Mouse (Mus musculus) left cerebral cortex, postnatal 36 days (tissue): ENCODE measurements around the gene Cracr2a. TPM values are rescaled to one million over a fixed set of nuclear protein-coding genes. Genes with fewer than 3 reads are reported as not detected.
A peak's percentile ranks its signal among the peaks of the same experiment; 100 is the strongest.

Experiments
- DNase-seq, 2 experiments: peaks; one replicate each; pipeline ENCODE4 v3.0.0; 2021 to 2022; ENCODE audit warnings: low spot score in 2 of 2, mixed read lengths in 1 of 2
- intact Hi-C: fragments of 180-260 bp; cut with DNase I; formaldehyde crosslinking; loops from one replicate; pipeline ENCODE4 v1.15.1; 2025
- total RNA-seq, 2 experiments: library from RNA; stranded (reverse); gene quantifications; 2 replicates each; pipeline ENCODE4 v1.2.3; 2021

Cracr2a gene
- total RNA-seq, 2 experiments from 2014 or later: 2.7 to 3.4 TPM

DNA sequence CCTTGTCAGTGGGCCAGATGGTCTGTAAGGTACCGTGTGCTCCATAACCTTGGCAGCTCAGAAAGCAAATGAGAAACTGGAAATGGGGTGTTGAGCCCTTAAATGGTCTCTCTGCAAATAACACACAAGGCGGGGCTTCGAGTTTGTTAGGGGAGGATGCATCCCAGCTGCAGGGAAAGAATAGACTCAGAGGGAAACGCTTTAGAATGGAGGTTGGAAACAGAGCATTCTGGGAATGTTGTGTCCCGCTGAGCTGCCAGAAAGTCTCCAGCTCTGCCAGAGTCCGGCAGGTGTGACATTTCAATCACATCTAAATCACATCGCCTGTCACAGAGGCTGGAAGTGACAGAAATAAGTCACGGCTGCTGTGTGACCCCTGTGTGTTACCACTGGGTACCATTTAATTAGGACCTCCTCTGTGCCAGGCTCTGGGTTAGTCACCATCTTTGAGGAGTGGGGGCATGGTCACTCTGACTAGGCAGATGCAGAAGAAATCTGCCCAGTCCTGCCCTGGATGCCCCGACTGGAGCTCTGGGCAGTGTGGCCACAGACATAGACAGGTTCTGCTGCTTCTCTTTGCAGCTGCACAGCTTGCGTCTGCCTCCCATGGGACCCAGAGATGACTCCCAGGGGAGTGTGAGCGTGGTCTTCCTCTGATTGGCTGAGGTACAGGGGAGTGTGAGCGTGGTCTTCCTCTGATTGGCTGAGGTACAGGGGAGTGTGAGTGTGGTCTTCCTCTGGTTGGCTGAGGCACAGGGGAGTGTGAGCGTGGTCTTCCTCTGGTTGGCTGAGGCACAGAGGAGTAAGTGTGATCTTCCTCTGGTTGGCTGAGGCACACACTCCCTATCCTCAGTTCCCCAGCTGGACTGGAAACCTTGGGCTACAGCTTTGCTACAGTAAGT is 53.2 kb downstream of the Cracr2a start:
- intact Hi-C loops: no loop called here
- DNase-seq: no peak

GRCm38 (mm10) chr6:127616623-127617022 is 55.5 kb downstream of the Cracr2a start:
- no peak for DNase-seq
- intact Hi-C loops: loop anchor here (5.0 kb wide), 1 partner anchor 331 kb away; no protein-coding TSS in a partner anchor

- intact Hi-C loops: loop anchor here (5.0 kb wide), 1 partner anchor 330 kb away; no protein-coding TSS in a partner anchor
- DNase-seq: peak; percentile 33 to 41
Observed at GRCm38 (mm10) chr6:127617258-127618025, 56.3 kb downstream of the Cracr2a start.

- no peak for DNase-seq
- intact Hi-C loops: loop anchor here (5.0 kb wide), 1 partner anchor 329 kb away; no protein-coding TSS in a partner anchor
Observed at GRCm38 (mm10) chr6:127618686-127619085, 57.5 kb downstream of the Cracr2a start.

- intact Hi-C loops: loop anchor here (5.0 kb wide), 1 partner anchor 297 kb away; no protein-coding TSS in a partner anchor
- DNase-seq: peak; percentile 43 to 70
Observed at GRCm38 (mm10) chr6:127625135-127625534, 64.0 kb downstream of the Cracr2a start.

DNA sequence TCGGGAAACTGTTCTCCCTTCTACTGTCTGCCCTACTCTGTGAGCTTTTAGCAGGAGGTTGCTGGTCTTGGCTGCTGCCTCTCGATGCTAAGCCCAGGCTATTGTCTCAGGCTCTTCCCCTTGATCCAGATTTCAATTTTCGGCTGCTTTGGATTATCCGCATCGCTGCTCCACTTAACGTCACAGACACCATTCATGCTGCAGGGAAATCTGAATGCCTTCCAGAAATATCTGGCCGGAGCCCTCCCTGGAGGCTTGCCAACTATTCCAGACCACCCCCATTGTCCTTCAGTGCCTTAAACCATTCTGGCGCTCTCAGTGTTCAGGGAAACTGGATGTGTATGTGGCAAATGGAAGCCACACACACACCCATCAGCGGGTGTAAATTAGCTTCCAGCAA is 66.3 kb downstream of the Cracr2a start:
- no peak for DNase-seq
- intact Hi-C loops: loop anchor here (5.0 kb wide), 1 partner anchor 295 kb away; no protein-coding TSS in a partner anchor

DNA sequence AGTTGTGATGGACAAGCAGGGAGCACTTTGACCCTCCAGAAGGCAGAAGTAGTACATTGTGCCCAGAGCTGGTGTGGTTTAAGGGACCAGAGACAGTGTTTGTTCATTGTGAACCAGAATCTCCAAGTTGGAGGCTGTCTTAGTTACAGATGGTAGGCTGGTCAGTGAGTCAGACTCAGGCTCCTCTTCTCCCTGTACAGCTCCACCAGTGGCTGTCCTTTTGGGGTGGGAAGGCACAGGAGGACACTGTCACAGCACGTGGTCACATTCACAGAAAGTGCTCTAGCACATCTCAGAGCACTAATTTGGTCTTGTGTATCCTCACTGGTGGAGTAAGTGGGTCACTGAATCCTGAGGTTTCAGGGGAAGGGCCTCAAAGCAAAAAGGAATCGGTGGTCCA is 68.1 kb downstream of the Cracr2a start:
- no peak for DNase-seq
- intact Hi-C loops: loop anchor here (5.0 kb wide), 1 partner anchor 293 kb away; no protein-coding TSS in a partner anchor

- intact Hi-C loops: no loop called here
- no peak for DNase-seq
Observed at GRCm38 (mm10) chr6:127634858-127635257, 73.7 kb downstream of the Cracr2a start.

- no peak for DNase-seq
- intact Hi-C loops: no loop called here
Observed at GRCm38 (mm10) chr6:127635462-127636189, 74.5 kb downstream of the Cracr2a start.

GRCm38 (mm10) chr6:127641077-127641801 is 80.1 kb downstream of the Cracr2a start:
- intact Hi-C loops: no loop called here
- DNase-seq: no peak

DNA sequence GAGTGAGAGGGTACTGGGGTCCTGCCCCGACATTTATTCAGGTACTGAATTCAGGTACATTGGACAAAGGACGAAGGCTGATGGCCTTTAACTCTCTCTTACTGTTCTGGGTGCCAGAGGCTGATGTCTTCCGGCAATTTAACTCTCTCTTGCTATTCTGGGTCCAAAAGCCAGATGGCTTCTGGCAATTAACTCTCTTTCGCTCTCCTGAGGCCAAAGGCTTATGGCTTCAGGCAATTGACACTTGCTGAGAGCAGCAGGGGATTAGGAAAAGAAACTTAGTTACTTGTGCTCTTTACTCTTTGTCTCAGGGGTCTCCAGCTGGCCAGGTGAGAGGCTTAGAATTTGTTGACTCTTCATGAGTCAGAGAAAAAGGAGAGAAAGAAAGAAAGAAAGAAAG is 94.8 kb downstream of the Cracr2a start:
- intact Hi-C loops: no loop called here

GRCm38 (mm10) chr6:127657152-127657551 is 96.0 kb downstream of the Cracr2a start:
- no peak for DNase-seq
- intact Hi-C loops: no loop called here

More for the DNA sequence above, 94.8 kb downstream of the Cracr2a start:
- DNase-seq: no peak

DNA sequence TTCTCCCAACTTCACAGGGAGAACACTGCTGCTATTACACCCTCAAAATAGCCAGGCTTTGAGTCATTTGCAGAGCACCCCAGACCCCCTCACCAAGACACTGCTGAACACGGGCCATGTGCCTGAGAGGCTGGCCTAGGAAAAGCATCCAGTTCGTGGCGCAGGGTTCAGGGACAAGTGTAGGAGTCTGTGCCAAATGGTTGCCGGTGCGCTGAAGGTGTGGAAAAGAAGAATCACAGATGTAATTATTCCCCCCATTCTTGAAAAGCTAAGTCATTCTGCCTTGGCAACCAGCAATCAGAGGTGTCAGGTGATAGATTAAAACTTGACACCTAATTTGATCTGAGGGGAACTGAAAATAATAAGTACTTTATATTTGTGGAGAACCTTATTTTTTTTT is 98.3 kb downstream of the Cracr2a start:
- intact Hi-C loops: no loop called here
- no peak for DNase-seq

- DNase-seq: no peak
- intact Hi-C loops: no loop called here
Observed at GRCm38 (mm10) chr6:127659966-127660365, 98.8 kb downstream of the Cracr2a start.

DNA sequence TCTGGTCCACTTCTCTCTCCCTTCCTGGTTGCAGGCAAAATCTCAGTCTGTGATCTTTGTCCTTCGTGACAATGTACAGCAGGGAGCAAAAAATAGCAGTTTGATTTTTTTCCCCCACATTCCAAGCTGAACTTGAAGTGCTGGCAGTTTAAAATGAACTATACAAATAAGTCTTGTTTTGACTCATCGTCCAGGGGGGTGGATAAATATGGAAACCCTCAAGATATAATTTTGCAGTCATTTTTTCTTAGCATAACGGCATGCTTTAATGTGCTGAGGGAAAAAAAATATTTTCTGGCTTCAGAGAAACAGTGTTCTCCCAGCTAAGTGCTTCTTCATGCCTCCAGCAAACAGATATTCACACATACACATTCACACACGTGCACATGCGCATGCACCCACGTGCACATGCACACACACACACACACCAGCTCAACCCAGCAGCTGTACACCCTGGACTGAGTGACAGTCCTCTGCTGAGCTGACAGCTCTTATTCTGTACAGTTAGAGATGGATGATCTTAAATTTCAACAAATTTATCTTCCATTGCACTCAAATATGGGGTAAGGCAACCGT is 100.7 kb downstream of the Cracr2a start:
- peak in 1 of 2 experiments; percentile 41 for DNase-seq
- intact Hi-C loops: loop anchor here (2.0 kb wide), 1 partner anchor 107 kb away; the partner anchor contains the start of gene Prmt8

- DNase-seq: peak; percentile 57 to 58
Observed at GRCm38 (mm10) chr6:127663263-127663662, 102.1 kb downstream of the Cracr2a start.

DNA sequence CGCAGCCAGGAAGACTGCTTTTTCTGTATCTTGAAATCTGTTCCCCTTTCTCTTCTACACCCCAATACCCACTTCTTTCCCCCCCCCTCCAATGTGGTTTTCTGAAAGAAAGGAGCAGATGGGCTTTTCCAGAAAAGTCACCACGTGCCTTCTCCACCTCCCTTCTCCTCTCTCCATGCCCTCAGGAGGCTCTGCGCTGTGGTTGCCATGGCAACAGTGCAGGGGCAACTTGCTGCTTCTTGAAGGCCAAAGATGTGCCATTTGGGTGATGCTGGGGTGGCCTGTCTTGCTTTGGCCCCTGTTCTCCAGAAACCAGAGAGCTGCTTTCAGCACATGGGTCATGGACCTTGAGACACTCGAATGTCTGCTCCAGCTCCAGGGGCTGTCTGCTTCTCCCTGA is 108.2 kb downstream of the Cracr2a start:
- no peak for DNase-seq
- intact Hi-C loops: no loop called here

More at GRCm38 (mm10) chr6:127663263-127663662, 102.1 kb downstream of the Cracr2a start:
- intact Hi-C loops: loop anchor here (2.0 kb wide), 1 partner anchor 106 kb away; the partner anchor contains the start of gene Prmt8

DNA sequence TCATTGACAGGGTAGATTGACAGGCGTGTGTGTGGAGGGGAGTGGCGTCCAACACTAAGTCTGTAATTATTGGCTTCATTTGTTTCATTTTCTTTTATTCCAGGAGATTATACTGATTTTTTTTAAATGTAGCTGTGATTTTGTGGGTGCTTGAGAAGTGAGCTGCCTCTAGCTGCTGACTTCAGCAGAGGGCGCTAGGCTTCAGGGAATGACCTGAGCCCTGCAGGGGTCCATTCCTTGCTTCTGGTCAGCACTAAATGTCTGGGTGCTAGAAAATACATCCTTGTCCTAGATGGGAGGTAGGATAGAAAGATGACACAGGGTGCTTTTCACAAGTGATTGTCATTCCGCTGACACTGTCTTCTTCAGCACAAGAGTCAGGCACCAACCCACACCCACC is 108.9 kb downstream of the Cracr2a start:
- DNase-seq: no peak
- intact Hi-C loops: no loop called here
